Mouse (Mus musculus) B cell, adult 67 days (primary cell): ENCODE measurements around the gene Tbc1d2b. TPM values are rescaled to one million over a fixed set of nuclear protein-coding genes. Genes with fewer than 3 reads are reported as not detected.

Experiments used
- total RNA-seq, 2 experiments: library from RNA; stranded (reverse); gene quantifications; 4 replicates each; pipeline ENCODE4 v1.2.4; 2023

The Tbc1d2b gene
- total RNA-seq, result 1 to 10 TPM; 1.4 to 2.6 TPM

DNA sequence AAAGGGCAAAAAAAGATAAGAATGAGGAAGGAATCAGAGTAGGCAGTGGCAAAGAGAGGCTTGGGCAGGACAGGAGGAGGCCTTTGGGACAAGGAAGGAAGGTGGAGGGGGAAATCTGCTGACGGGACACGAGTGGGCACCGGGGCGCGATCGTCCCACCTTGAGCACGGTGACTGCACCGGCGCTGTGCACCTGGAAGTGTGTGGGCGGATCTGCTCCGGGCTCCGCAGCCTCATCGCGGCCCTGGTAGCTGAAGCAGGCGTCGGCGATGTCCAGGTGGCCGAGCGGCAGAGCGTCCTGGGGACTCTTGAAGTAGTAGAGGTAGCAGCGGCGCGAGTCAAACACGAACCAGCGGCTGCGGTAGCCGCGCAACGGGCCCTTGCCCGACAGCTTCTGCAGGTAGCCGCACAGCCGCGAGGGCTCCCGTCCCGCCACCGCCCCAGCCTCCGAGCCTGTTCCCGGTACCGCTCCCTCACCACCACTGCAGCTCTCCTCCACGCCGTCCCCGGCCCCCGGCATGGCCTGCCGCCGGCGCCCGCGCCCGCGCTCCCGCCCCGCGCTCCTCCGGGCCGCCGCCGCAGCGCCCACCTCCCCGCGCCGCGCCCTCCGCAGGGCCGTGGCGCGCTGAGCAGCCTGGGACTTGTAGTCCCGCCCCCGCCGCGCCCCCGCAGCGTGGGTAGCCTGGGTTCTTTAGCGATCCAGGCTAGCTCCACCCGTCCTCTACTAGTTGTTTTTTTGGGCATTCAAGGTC is at the start of gene Tbc1d2b:
Gene Tbc1d2b (minus strand): TSS at position 612 of the 751 bp plus-strand sequence.

GRCm38 (mm10) chr9:90162926-90163748 is 107.5 kb downstream of the Tbc1d2b start, which contains the start of gene Adamts7:
Gene Adamts7 (plus strand): TSS chr9:90163069.

Other genes starting within 250 kb of the Tbc1d2b start
- gene Ctsh, start 216.7 kb downstream of the Tbc1d2b start, total RNA-seq, result 100 to 1,000 TPM; 445 to 488 TPM
- gene Morf4l1, start 156.0 kb downstream of the Tbc1d2b start, total RNA-seq, result 100 to 1,000 TPM; 432 to 481 TPM
- not detected for gene Adamts7, start 107.7 kb downstream of the Tbc1d2b start, total RNA-seq